Mouse (Mus musculus) heart, embryonic 12.5 days (tissue): Measurements from ENCODE around the gene Clip2. TPM values are rescaled to one million over a fixed set of nuclear protein-coding genes. Genes with fewer than 3 reads are reported as not detected.
A peak's percentile ranks its signal among the peaks of the same experiment; 100 is the strongest.

Experiments
- ATAC-seq: fragments of 200-750 bp; cut with Nextera tagmentation; 2 replicates; pipeline ENCODE4 v1.8.0; 2017; ENCODE audit warnings: moderate TSS enrichment, moderate library complexity; ENCODE audit not compliant: insufficient number of reproducible peaks, low FRiP score
- H3K27ac ChIP-seq: fragments of 300-500 bp; sonication (generic); 2 replicates; pipeline ENCODE4 v1.5.1; 2016; ENCODE audit warnings: mild to moderate bottlenecking, moderate library complexity; ENCODE audit not compliant: poor library complexity, severe bottlenecking
- H3K27me3 ChIP-seq: fragments of 300-500 bp; sonication (generic); replicated peaks from 2 replicates; pipeline ENCODE4 v1.6.1; 2016; ENCODE audit warnings: mild to moderate bottlenecking, moderate library complexity
- H3K36me3 ChIP-seq: fragments of 300-500 bp; sonication (generic); 2 replicates; pipeline ENCODE4 v1.6.1; 2016; ENCODE audit warnings: mild to moderate bottlenecking, moderate library complexity
- H3K4me1 ChIP-seq: fragments of 300-500 bp; sonication (generic); replicated peaks from 2 replicates; pipeline ENCODE4 v1.6.1; 2016; ENCODE audit warnings: mild to moderate bottlenecking
- H3K4me2 ChIP-seq: fragments of 300-500 bp; sonication (generic); 2 replicates; pipeline ENCODE4 v1.6.1; 2016; ENCODE audit warnings: mild to moderate bottlenecking, moderate library complexity
- H3K4me3 ChIP-seq: fragments of 300-500 bp; sonication (generic); 2 replicates; pipeline ENCODE4 v1.5.1; 2016; ENCODE audit warnings: mild to moderate bottlenecking
- H3K9ac ChIP-seq: fragments of 300-500 bp; sonication (generic); 2 replicates; pipeline ENCODE4 v1.6.1; 2016; ENCODE audit warnings: mild to moderate bottlenecking, moderate library complexity
- H3K9me3 ChIP-seq: fragments of 300-500 bp; sonication (generic); replicated peaks from 2 replicates; pipeline ENCODE4 v1.6.1; 2016; ENCODE audit warnings: mild to moderate bottlenecking, moderate library complexity
- WGBS: fragments of 180-500 bp; shearing (Covaris S2); methylation state at CpG from one replicate; pipeline ENCODE4 v1.1.7; 2016; 5-methylcytosine and 5-hydroxymethylcytosine counted together
- polyA plus RNA-seq: library from polyadenylated mRNA; unstranded; fragments of >200 nt; fragmentation: Nextera tagmentation; extraction: Ambion mirVana; gene quantifications from 2 replicates; pipeline ENCODE4 v1.2.1, GENCODE M21; 2016

The Clip2 gene
- polyA plus RNA-seq, 1 experiment from 2014 or later: 2.7 TPM

- Histone ChIP-seq H3K27ac (no peak overlapping the region), H3K36me3 (peaks cover 34% of the 10 kb centered on the region), H3K9me3 (no peaks in the 10 kb centered on the region), H3K27me3 (no peaks in the 10 kb centered on the region), H3K9ac (no peak overlapping the region), H3K4me3 (no peak overlapping the region), H3K4me1 (0 out of 2 replicates have a peak, but pooled peaks cover 2% of the 10 kb centered on the region), H3K4me2 (no peak overlapping the region)
- WGBS: 84% methylated on average over 26 of the region's 26 CpGs
- no peak for ATAC-seq
These were observed 29.7 kb downstream of the Clip2 start for GRCm38 (mm10) chr5:134522524-134522923.

DNA sequence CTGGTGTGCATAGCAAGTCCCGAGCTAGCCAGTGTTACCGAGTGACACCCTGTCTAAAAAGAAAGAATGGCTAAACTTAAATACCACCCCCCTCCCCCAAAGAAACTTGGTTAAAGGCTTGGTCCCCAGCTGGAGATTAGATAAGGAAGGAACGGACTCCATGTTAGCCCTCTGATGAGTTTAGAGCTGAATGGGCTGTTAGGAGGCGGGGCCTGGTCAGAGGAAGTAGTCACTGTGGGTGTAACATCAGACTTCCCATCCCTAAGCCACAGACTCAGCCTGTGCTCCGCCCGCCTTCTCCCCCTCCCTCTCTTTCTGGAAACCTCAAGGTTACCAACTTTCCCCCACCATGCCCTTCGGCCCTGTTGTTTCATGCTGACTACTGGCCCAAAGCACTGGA is 30.4 kb downstream of the Clip2 start:
- ATAC-seq: no peak

DNA sequence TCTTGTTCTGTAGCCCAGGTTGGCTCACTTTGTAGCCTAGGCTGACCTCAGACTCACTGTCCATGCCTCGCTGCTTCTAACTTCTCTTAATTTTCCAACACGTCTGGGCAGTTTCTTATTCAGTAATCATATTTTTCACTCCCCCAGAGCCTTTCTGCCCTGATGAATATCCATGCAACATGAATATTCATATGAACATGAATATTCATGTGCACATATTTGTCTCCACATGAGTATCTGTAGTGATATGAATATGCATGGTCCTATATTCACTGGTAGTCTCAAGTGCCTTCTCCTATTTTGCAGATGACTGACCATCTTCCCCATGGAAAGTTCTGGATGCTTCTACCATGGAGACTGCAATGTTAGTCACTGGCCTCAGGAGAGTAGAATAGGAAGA is 31.1 kb downstream of the Clip2 start:
- H3K36me3 ChIP-seq: peaks cover 46% of the 10 kb centered on the region
- peaks cover 5% of the 10 kb centered on the region for H3K9me3 ChIP-seq
- 78% methylated on average over 2 of the region's 2 CpGs for WGBS
- 0 out of 2 replicates have a peak, but pooled peaks cover 2% of the 10 kb centered on the region for H3K4me1 ChIP-seq
- no peak overlapping the region for H3K4me3 ChIP-seq
- no peaks in the 10 kb centered on the region for H3K27me3 ChIP-seq
- no peak overlapping the region for H3K27ac ChIP-seq
- H3K9ac ChIP-seq: no peak overlapping the region
- no peak for ATAC-seq
- H3K4me2 ChIP-seq: no peak overlapping the region

More for the DNA sequence above, 30.4 kb downstream of the Clip2 start:
- H3K27me3 ChIP-seq: no peaks in the 10 kb centered on the region
- no peak overlapping the region for H3K4me3 ChIP-seq
- no peak overlapping the region for H3K9ac ChIP-seq
- H3K4me1 ChIP-seq: 0 out of 2 replicates have a peak, but pooled peaks cover 2% of the 10 kb centered on the region
- H3K27ac ChIP-seq: no peak overlapping the region
- H3K9me3 ChIP-seq: no peaks in the 10 kb centered on the region
- no peak overlapping the region for H3K4me2 ChIP-seq
- WGBS: 56% methylated on average over 7 of the region's 7 CpGs
- H3K36me3 ChIP-seq: peaks cover 42% of the 10 kb centered on the region

- no peak overlapping the region for H3K4me2 ChIP-seq
- H3K9me3 ChIP-seq: peaks cover 9% of the 10 kb centered on the region
- 86% methylated on average over 4 of the region's 4 CpGs for WGBS
- no peak overlapping the region for H3K27ac ChIP-seq
- no peak overlapping the region for H3K9ac ChIP-seq
- no peaks in the 10 kb centered on the region for H3K27me3 ChIP-seq
- H3K36me3 ChIP-seq: peaks cover 51% of the 10 kb centered on the region
- ATAC-seq: no peak
- H3K4me1 ChIP-seq: 0 out of 2 replicates have a peak, but pooled peaks cover 2% of the 10 kb centered on the region
- H3K4me3 ChIP-seq: no peak overlapping the region
These were observed 32.1 kb downstream of the Clip2 start for GRCm38 (mm10) chr5:134520120-134520519.

GRCm38 (mm10) chr5:134519471-134519870 is 32.8 kb downstream of the Clip2 start:
- Histone ChIP-seq H3K27ac (no peak overlapping the region), H3K36me3 (peaks cover 57% of the 10 kb centered on the region), H3K9ac (no peak overlapping the region), H3K9me3 (peaks cover 9% of the 10 kb centered on the region), H3K4me1 (0 out of 2 replicates have a peak, but pooled peaks cover 2% of the 10 kb centered on the region), H3K4me2 (no peak overlapping the region), H3K27me3 (no peaks in the 10 kb centered on the region), H3K4me3 (no peak overlapping the region)
- 89% methylated on average over 5 of the region's 5 CpGs for WGBS
- no peak for ATAC-seq

- WGBS: 57% methylated on average over 5 of the region's 5 CpGs
These were observed 40.1 kb downstream of the Clip2 start for GRCm38 (mm10) chr5:134512086-134512485.

GRCm38 (mm10) chr5:134510266-134510665 is 42.0 kb downstream of the Clip2 start:
- Histone ChIP-seq H3K9me3 (no peaks in the 10 kb centered on the region), H3K27me3 (no peaks in the 10 kb centered on the region), H3K4me2 (no peak overlapping the region), H3K4me1 (peaks cover 8% of the 10 kb centered on the region; the same call in 1 of the 2 replicates), H3K36me3 (peaks cover 51% of the 10 kb centered on the region), H3K27ac (no peak overlapping the region), H3K9ac (no peak overlapping the region), H3K4me3 (no peak overlapping the region)
- WGBS: 85% methylated on average over 5 of the region's 5 CpGs
- no peak for ATAC-seq

More at GRCm38 (mm10) chr5:134512086-134512485, 40.1 kb downstream of the Clip2 start:
- H3K27ac ChIP-seq: 0 out of 2 replicates have a peak overlapping the region, but pooled peaks have one; percentile 44
- peaks cover 67% of the 10 kb centered on the region for H3K36me3 ChIP-seq
- no peak overlapping the region for H3K4me3 ChIP-seq
- peaks cover 9% of the 10 kb centered on the region for H3K9me3 ChIP-seq
- H3K27me3 ChIP-seq: no peaks in the 10 kb centered on the region
- H3K4me2 ChIP-seq: no peak overlapping the region
- peaks cover 8% of the 10 kb centered on the region; the same call in 1 of the 2 replicates for H3K4me1 ChIP-seq
- no peak overlapping the region for H3K9ac ChIP-seq
- no peak; the same call in 1 of the 2 replicates for ATAC-seq

- 79% methylated on average over 5 of the region's 5 CpGs for WGBS
- ATAC-seq: no peak
- H3K36me3 ChIP-seq: peaks cover 39% of the 10 kb centered on the region
- H3K4me2 ChIP-seq: no peak overlapping the region
- H3K27me3 ChIP-seq: no peaks in the 10 kb centered on the region
- H3K4me3 ChIP-seq: no peak overlapping the region
- no peak overlapping the region for H3K27ac ChIP-seq
- no peak overlapping the region for H3K9ac ChIP-seq
- H3K4me1 ChIP-seq: peaks cover 8% of the 10 kb centered on the region; the same call in 1 of the 2 replicates
- H3K9me3 ChIP-seq: no peaks in the 10 kb centered on the region
These were observed 43.3 kb downstream of the Clip2 start for GRCm38 (mm10) chr5:134508965-134509364.

DNA sequence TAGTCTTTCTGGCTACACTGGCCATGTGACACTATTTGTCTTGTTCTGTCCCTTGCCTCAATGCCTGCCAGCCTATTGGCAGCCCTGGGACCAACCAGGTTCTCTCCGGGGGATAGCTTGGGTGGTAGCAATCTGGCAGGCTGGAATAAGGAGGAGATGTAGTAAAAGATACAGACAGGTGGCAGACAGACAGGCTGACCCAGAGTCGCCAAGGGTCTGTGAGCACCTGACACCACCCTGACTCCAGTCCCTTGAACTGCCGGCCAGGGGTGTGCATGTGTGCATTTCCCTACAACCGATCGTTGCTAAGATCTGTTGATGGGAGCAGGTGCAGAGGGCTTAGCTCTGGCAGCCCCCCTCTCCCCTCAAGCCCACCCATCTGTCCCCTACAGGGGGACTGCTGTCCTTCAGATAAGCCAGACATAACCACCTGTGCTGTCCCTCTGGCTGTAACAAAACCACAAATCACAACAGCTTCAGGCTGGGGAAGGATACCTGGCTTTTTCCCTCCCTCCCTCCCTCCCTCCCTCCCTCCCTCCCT is 44.3 kb downstream of the Clip2 start:
- H3K4me1 ChIP-seq: peaks cover 8% of the 10 kb centered on the region; the same call in 1 of the 2 replicates
- H3K9ac ChIP-seq: no peak overlapping the region
- 75% methylated on average over 5 of the region's 5 CpGs for WGBS
- ATAC-seq: no peak
- H3K27ac ChIP-seq: no peak overlapping the region
- H3K4me3 ChIP-seq: no peak overlapping the region
- no peaks in the 10 kb centered on the region for H3K27me3 ChIP-seq
- no peaks in the 10 kb centered on the region for H3K9me3 ChIP-seq
- H3K4me2 ChIP-seq: no peak overlapping the region
- peaks cover 35% of the 10 kb centered on the region for H3K36me3 ChIP-seq

DNA sequence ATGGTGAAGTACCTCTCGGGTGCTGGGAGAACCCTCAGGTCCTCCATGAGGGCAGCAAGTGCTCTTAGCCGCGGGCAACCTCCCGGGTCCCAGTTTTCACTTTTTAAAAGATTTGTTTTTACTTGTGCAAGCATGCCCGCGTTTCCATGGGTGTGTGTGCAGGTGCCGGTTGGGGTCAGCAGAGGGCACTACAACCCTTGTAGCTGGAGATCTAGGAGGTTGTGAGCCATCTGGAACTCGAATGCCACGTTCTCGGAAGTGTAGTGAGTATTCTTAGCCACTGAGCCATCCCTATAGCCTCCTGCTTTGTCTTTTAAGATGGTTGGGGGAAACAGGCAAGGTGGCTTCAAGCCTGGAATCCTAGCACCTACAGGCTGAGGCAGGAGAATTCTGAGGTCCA is 44.9 kb downstream of the Clip2 start:
- H3K4me1 ChIP-seq: peaks cover 8% of the 10 kb centered on the region; the same call in 1 of the 2 replicates
- H3K9me3 ChIP-seq: no peaks in the 10 kb centered on the region
- no peak overlapping the region for H3K27ac ChIP-seq
- H3K27me3 ChIP-seq: no peaks in the 10 kb centered on the region
- H3K36me3 ChIP-seq: peaks cover 36% of the 10 kb centered on the region
- no peak overlapping the region for H3K4me3 ChIP-seq
- no peak for ATAC-seq
- no peak overlapping the region for H3K9ac ChIP-seq
- H3K4me2 ChIP-seq: no peak overlapping the region
- 20% methylated on average over 10 of the region's 10 CpGs for WGBS

- Histone ChIP-seq H3K27ac (no peak overlapping the region), H3K4me3 (no peak overlapping the region), H3K27me3 (no peaks in the 10 kb centered on the region), H3K9me3 (no peaks in the 10 kb centered on the region), H3K36me3 (peaks cover 42% of the 10 kb centered on the region), H3K9ac (no peak overlapping the region), H3K4me2 (no peak overlapping the region), H3K4me1 (no peaks in the 10 kb centered on the region)
- WGBS: 77% methylated on average over 9 of the region's 9 CpGs
- no peak for ATAC-seq
These were observed 46.4 kb downstream of the Clip2 start for GRCm38 (mm10) chr5:134505810-134506292.
